Mouse (Mus musculus) naive thymus-derived CD4-positive, alpha-beta T cell, adult 2 months (primary cell): ENCODE data around the gene Cbll1.

Source experiments
- DNase-seq: peaks from one replicate; pipeline ENCODE4 v3.0.0-alpha.2; 2011; ENCODE audit warnings: low read depth

Gene Cbll1

DNA sequence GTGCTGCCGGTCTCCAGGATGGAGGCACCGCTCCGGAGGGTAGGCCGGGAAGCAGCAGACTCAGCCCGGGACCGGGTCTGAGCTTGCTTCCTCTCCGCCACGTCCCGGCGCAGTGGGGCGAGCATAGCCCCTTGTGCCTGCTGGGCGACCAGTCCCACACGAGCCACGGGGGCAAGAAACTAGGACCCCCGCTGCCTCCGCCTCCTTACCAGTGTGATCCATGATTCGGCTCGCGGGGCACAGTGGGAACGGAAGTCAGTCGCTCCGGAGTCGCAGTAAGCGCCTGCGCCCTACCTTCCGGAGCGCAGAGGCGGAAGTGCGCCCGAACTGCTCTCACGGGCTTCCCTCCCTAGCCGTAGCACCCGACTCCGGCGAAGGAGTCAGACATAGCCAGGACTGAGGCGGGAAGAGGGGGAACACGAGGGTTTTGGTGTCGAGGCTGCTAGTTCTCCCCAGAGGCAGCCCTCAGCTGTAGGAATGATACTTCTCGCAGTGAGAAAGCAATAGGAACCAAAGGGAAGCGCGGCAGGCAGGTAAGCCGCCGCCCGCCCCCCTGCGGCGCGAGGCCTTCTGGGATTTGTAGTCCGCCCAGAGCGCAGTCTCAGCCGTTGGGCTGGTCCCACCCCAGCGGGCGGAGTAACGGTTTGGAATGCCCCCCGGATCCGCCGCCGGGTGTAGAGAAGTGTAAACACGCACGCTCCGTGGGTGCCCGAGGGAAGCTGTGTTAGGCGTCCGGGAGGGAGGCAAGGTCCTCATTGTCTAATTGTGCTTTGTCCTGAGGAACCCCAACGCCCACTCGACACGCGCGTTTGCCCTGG lies at the start of gene Cbll1:
TSS of gene Cbll1 (minus strand) at position 303 of the 818 bp plus-strand sequence.
- DNase-seq, result peak; percentile 96

DNA sequence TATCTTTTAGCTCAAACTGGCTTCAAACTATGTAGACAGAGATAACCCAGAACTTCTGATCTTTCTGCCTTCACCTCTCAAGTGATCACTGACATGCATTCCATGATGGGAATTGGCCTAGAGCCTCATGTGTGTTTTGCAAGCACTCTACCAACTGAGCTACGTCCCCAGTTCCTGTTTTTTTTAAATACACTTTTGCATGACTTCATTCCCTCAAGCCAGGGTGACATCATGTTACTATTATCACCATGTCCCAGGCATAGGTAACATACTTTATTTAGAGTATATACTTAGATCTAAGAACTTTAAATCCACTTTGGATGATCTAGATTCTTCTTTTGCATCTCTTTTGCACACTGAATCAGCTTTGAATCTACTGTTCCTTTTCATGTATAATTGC lies 46.6 kb upstream of the Cbll1 start:
- no peak for DNase-seq

DNA sequence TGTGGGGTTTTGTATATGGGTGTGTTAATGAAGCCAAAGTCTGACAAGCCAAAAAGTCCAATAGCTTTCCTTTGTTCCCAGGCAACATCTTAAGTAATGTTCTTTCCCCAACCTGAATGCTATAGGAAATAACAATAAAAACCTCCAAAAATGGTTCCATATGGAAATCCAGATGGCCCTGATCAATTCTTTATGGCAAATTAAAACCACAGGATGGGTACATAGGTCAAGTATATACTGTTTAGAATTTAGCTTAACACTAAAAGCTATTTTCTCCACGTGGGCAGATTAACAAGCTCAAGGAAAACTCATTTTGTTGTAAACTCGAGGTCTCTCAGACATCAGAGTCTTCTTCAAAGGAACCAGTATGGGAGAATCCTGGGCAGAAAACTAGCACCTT lies 45.8 kb upstream of the Cbll1 start:
- DNase-seq, result no peak

DNA sequence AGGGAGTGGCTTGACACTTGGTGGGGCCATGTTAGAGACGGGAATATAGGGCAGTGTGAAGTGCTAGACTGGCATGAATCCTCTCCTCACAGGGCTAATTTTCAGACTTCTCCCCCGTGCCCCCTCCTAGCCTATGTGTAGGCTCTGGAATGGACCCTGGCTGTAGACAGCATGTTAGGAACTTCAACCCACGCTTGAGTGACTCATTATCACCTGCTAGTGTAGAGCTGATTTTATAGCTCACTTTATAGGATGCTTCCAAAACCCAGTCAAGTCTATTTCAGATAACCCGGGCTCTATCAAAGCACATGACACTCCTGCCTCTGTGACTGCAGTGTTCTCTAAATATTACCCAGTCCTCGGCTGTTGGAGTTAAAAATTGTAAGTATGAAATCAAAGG lies 42.1 kb upstream of the Cbll1 start:
- no peak for DNase-seq

DNA sequence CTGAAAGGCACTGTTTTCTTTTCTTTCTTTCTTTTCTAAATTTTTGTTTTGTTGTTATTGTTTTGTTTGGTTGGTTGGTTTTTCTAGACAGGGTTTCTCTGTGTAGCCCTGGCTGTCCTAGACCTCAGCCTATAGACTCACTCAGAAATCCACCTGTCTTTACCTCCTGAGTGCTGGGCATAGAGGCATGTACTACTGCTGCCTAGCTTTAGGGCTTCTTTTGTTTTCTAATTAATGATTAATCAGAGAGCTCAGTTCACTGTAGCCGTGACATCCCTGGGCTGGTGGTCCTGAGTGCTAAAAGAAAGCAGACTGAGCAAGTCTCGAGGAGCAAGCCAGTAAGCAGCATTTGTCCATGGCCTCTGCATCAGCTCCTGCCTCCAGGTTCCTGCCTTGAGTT lies 40.4 kb upstream of the Cbll1 start:
- DNase-seq, result no peak

DNA sequence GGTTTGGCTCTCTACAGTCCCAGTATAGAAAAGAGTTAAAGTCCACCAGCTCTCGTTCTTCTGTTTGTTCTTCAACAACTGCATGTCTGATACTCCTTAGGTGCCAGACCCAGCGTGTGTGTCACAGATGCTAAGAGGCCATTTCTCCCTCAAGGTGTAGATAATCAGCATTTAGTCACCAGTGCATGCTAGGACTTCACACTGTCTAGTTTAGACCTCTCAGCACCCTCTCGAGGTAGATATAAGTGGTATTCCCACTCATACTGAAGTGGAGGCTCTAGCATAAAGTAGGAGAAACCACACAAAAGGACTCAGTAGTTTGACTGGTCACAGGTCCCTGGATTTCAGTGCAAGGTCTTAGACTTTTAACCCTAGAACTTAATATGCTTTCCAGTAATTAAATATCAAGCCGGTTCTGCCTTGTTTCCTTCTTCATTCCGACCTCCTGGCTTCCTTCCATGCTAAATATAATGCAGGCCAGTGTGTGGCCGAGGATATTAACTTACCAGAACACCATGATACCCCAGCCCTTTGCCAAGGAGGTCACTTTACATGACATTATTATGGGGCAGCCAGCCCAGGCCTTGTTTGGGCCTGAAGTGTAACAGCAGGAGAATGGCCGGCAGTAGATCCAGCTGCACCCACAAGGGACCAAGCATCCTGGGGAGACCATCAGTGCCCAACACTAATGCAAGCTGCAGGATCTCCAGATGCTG lies 38.3 kb upstream of the Cbll1 start:
- no peak for DNase-seq

DNA sequence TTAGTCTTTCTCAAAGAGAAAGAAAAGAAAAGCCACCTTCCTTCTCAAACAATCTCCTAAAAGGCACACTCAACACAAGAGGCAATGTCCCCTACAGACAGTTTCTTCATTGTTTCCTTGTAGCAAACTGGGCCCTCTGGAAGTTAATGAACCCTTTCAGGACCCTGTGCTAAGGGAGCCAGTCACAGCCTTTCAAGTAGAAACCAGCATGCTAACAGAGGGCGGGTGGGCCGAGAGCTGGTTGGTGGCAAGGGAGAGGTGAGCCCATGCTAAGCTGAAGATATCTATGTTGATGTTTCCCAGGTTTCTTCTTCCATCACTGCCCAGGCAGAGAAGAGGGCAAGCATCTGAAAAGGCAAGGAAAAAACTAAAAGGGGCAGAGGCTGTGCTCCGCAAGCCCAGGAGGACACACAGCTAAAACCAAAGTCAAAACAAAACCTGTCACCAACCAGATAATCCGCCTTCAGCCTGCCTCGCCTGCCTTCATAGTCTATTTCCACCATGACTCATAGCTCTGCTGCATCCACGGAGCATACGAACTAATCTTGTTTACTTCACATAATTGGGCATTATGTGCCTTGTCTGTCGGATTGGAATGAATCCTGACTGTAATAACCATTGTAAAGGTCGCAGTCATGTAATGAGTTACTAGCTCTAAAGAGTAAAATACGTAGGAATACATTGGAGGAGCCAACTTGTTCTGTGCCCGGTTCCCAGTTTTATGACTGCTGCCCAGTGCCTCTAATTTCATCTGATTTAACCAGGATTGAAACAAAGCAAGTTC lies 34.8 kb upstream of the Cbll1 start:
- no peak for DNase-seq

DNA sequence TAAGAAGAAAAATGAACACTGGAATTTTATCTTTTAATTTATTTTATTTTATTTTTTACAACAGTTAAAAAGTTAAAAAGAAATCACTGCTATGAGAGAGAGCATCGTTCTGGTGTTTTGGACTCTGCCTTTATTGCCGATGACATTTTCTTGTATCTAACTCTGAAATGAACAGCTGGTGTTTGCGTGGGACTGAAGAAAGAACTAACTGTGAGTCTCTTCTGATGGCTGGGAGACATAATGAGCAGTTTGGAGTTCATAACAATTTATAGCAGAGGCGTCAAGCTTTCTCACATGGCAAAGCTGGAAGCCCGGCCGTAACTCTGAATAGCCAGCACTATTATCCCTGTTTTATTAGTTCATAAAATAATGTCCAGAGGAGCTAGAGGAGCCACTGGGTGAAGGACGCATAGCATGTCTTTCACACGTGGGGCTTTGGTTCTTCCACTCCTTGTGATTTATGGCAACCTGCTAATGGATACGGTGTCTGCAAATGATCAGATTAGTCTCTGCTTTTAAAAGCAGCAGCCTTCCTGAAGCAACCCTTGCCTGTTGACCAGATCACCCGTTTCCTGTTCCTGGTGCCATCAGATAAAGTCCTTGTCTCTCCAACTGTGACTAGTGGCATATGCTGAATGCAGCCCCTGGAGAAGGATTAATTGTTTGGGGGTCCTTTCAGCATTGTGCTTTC lies 33.9 kb upstream of the Cbll1 start:
- no peak for DNase-seq

DNA sequence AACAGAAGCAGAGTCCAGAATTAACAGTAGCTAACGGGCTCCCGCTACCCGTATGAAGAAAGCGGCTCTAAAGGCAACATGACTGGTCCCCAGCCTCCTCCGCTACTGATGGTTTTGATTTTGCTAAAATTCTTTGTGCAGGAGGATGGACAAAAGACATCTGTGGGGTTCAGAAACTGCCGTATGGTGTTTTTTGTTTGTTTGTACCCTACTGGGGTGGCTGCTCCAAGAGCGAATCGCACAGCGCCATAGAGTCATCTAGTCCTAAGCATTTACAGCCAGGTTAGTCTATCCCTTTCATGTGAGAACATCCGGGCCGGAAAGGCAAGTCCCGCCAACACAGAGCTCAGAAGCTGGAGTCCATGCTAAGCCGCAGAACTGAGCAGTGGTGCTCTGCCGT lies 32.6 kb upstream of the Cbll1 start:
- no peak for DNase-seq

DNA sequence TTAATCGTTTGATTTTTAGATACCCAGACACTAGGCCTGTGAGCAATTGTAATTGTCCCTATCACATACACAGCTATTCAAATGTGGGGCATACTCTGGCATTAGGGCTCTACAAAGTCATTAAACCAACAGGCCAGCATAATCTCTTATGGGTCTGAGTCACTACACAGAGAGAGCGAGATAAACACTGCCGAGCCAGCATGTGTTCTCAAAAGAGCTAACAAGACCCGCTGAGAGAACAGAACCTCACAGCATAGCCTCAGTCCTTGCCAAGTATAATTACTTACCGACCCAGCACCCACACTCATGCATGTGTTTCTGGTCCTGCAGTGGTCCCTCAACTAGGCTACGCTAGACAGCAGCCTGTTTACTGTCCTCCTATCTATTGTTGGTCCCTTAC lies 28.0 kb upstream of the Cbll1 start:
- DNase-seq, result no peak

DNA sequence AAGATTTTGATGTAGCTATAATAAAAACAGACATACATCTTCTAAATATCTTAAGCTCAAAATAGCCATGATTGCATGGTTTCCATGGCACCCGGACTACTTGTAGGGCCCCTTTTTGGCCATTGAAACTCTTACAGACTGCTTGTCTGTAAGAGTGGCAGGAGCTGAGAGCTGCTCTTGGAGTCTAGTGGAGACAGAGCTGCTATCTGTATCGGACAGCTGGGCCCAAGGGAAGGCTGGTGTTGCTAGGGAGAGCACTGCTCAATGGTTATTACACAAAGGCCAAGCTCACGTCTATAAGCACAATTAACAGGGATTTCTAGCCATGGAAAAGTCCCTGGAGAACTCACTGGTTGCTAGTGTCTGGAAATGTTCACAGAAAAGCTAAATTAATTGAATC lies 22.0 kb upstream of the Cbll1 start:
- no peak for DNase-seq

DNA sequence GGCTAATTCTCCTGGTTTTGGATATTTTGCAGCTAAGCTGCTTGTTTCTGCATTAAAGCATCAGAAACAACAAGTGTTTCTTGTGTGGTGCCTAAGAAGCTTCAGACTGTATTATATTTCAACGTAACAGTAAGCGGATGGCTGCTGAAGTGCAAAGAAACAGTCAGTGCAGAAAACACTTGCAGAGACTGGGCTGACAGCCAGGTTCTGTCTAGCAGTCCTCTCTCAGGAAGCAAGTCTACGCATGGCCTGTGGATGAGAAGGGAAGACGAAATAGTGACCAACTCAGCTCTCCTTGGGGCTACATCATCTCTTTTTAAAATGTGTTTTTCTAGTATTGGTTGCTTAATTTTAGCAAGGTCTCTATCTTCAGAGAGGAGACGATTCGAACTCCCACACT lies 20.7 kb upstream of the Cbll1 start:
- DNase-seq, result no peak

DNA sequence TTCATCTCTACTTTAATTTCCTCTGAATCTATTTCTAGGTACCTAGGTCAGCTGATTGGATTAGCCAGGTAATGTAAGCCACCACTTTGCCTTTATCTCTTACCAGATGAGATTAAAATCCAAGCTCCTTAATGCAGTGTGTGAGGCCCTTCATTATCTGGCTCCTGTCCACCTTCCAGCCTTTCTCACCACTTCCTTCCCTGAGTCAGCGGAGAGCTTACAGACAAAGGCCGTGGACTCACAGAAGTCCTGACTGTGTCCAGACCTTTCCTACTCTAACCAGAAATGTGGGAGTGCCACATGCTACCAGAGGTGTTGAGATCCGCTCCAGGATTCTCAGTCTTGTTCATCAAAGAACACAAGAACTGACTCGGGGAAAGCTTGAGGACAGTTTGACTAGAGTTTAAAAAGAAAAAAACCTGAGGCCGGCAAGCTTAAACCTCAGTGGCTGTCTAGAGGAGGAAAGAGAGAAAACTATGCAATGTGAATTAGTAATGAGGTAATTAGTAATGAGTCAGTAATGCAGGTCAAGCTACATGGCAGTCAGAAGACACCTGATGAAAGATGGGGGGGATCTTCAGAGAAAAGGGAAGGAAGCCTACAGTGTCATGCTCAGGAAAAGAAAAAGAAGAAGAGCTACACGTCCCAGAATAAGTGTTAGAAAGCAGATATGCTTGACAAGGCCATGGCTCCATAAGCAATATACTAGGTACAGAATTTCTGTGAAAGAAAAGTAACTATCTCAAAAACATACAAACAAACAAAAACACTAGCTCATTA lies 14.5 kb upstream of the Cbll1 start:
- no peak for DNase-seq

DNA sequence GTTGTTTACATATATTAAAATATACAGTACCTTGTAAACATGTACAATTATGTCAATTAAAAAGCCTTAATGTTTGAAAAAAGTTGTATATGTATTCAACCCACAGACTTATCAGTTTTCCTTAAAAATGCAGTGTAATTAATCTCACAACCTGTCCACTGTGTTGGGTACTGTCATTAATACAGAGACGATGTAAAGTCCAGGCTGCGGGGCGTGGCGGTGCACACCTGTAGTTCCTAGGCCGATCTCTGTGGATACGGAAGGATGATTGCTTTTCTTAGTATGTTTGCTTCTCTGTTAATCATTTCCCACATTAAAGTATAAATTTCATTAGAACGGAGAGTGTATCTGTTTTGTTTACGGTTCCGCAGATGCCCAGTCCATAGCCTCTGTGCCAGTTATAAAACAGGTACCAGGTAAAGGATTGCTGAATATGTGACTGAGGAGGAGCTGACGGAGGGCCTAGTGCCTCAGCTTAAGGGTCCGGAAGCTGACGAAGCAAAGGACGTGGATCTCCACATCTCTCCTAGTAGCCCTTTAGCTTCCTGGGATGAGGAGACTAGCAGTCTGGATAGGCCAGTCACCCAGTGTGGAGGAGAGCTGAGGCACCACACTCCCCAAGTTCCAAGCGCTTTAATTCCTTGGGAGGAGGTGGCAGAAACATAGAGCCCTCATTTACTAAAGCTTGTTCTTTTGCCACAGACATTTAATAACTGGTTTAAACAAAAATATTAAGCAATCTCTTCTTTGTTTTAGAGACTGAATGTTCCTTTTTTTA lies 13.4 kb upstream of the Cbll1 start:
- no peak for DNase-seq

DNA sequence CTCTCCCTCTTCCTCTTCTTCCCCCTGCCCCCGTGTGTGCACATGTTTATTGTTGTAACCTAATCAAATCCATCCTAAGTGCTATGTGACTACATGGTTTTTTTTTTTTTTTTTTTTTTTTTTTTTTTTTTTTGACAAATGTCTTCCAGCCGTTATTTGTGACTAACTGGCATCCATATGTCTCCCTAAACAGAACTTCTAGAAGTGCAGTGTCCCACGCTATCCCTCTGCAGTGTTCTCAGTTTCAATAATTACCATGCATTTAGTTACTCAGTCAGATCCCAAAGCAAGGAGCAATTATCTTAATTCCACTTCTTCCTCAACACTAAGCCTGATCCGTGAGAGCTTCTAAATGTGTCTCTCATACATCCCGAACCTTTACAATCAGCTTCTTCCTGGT lies 11.8 kb upstream of the Cbll1 start:
- DNase-seq, result no peak

DNA sequence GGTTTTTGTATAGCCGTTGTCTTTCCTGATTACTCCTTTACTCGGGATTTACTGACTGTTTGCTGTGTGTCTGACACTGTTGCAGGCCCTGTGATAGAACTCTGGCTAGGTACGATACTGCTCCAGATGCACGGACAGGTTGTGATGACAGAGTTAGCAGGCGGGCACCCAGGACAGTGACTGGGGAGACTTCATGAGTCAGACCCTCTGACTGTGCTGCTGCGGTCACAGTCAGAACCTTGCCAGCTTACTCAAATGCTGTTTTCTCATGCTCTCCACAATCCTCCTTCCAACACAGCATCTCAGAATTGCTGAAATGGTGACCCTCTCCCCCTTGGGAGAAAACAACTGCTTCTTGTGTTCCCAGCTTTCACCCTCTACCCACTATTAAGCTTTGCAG lies 9.1 kb upstream of the Cbll1 start:
- DNase-seq, result no peak

DNA sequence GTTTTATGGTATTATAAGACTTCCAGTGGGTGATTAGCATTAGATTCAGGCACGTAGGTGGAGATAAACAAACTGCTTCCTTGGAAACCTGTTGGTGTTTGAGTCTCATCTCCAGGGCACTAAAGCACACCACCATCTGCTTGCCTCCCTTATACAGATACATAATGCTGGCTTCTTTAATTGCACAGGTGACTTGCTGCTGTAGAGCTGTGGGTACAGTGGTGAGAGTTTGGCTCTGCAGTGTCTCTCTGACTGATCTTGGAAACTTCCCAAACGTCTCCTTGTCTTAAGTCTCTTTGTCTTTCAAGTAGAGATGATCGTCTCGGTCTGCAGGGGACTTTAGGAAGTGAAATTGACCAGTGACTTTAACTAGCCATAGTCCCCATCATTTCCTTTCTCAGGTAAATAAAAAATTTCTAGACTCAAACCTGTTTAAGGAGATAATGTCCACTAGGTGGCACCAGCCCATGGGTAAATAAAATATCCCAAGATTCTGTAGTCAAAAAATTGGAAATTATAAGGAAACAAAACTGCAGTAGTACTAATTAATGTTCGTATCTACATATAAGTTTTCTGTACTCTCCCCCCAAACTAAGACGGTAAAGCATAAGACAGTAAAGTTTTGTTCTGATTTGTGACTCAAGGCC lies 8.4 kb upstream of the Cbll1 start:
- peak; percentile 52 for DNase-seq

DNA sequence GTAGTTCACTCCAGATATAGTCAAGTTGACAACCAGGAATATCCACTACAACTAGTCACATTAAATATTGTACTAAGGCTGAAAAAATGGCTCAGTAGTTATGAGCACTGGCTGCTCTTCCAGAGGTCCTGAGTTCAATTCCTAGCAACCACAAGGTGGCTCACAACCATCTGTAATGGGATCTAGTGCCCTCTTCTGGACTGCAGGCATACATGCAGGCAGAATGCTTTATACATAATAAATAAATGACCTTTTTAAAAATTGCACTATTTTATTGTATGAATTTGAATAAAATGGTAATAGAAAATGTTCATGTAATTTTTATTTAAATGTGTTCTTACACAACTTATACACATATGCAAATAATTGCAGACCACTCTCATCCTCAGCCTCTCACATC lies 3.8 kb upstream of the Cbll1 start:
- DNase-seq, result peak; percentile 17

DNA sequence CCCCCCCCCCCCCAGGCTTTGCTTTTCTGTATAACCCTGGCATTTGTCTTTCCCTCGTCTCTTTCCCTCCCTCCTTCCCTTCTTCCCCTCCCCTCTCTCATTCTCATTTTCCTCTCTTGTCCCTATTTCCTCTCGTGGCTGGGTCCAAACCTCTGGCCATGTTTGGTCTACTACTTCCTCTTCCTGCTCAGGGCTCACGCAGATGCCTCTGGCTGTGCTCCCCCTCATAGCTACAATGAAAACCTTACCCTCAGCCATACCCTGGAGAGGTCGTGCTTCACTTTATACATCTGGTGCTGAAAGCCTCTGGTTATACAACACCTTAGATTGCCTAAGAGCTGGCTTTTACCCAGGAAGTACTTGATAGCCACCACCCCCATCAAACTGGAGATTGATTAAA lies 1.9 kb upstream of the Cbll1 start:
- no peak for DNase-seq

DNA sequence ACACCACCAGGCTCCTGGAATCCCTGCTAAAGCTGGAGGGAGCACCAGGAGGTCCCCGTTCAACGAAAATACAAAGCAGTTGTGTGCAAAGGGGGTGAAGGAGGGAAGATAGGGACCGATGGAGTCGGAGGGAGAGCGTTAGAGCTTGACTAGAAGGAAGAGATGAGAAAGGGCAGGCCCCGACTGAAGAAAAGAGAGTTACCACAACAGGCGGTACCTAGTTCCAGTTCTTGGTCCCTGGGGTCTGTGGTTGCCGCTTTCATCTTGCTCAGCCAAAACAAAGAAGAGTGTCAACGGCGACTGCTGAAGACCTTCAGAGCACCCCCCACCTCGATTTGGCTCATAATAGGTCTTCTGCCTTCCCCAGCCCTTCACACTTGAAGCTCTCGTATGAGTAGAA lies 780 bp upstream of the Cbll1 start:
- DNase-seq, result no peak
